Comparison of ENCODE assay signal across 9 mouse cellular contexts in the genomic region with DNA sequence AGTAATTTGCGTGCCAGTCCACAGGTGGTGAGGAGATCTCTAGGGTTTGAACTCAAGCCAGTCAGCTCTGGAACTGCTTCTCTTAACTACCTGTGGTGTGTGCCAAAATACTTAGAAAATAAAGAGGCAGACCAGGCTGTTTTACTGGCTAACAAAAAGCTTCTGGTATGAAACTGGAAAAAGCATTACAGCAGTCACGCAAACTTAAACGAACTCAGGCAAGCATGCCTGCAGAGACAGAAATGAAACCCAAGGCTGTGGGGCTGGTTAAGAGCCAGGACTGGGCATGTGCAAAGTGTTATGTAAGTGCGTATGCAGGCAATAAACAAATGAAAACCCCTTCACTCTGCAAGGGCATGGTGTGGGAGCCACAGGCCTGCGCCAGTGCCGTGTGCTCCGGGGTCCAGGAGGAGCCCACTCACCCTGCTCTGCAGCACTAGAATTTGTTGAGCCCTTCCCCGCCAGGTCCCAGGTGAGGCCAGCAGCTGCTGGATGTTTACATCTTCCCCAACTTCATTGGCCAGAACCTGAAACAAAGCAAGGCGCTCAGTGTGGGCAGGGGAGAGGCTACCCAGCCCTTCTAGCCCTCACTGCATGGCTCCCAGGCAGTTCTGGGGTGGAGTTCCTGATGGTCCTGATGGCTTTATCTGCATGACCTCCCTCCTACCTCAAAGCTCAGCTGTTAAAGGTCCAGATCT. TPM values are rescaled to one million over a fixed set of nuclear protein-coding genes. Genes with fewer than 3 reads are reported as not detected.
DNase-seq lines count a peak whose midpoint lies in the region; ATAC-seq and TF ChIP-seq lines count a peak whose summit lies in the region.
"Had no signal": no experiment of that assay in that cellular context is flagged by ENCODE, and none has a peak within 500 bp of the region (broad histone marks: within the 10 kb centered on the region; RNA-seq: fewer than 3 reads in every experiment).

No protein-coding gene starts in this region.

- H3K36me3 ChIP-seq in lung, embryonic 16.5 days (ENCODE audit: control insufficient read depth, insufficient read depth, low read length), result no peaks in the 10 kb centered on the region

- 0 out of 2 replicates have a peak, but pooled peaks have one; percentile 15 for ATAC-seq in lung, embryonic 16.5 days (ENCODE audit: low read depth)
- no peak; the same call in 1 of the 2 replicates for ATAC-seq in monocyte, adult 5-6 weeks (replicated peaks; ENCODE audit: insufficient number of reproducible peaks, low FRiP score, low TSS enrichment, poor library complexity, severe bottlenecking)
- ATAC-seq: Patski had no signal

- no peaks in the 10 kb centered on the region for H3K9me3 ChIP-seq in lung, embryonic 16.5 days (ENCODE audit: control insufficient read depth, low read length)

- H3K4me1 ChIP-seq in cerebellum, adult 2 months (ENCODE audit: control insufficient read depth, insufficient read depth, low read length), result peaks cover 42% of the 10 kb centered on the region
- peaks cover 5% of the 10 kb centered on the region for H3K4me1 ChIP-seq in lung, embryonic 16.5 days (replicated peaks; ENCODE audit: control insufficient read depth, insufficient read depth, low read length)

- peak; percentile 66 for DNase-seq in kidney, adult 11 months
- no peak for DNase-seq in kidney, postnatal 4 days
- peak; percentile 85 for DNase-seq in adipocyte (ENCODE audit: low spot score)
- DNase-seq in cerebellum, adult 2 months, result peak; percentile 42 to 58
- DNase-seq in right cerebral cortex, postnatal 36 days (ENCODE audit: low spot score in 2 of 2), result no peak

- H3K27ac ChIP-seq in cerebellum, adult 2 months (ENCODE audit: insufficient read depth, low read length), result peak overlapping the region; percentile 77
- no peak overlapping the region for H3K27ac ChIP-seq in lung, embryonic 16.5 days (ENCODE audit: low read length)
- H3K27ac ChIP-seq: kidney, postnatal 0 days had no signal

- H3K4me2 ChIP-seq in lung, embryonic 16.5 days (ENCODE audit: low read depth, low read length), result no peak overlapping the region

- no peak overlapping the region for H3K9ac ChIP-seq in lung, embryonic 16.5 days (ENCODE audit: low read length)

- no peak overlapping the region for H3K4me3 ChIP-seq in cerebellum, adult 2 months (replicated peaks; ENCODE audit: insufficient read depth, low read depth, low read length)
- H3K4me3 ChIP-seq in lung, embryonic 16.5 days (ENCODE audit: low read length), result no peak overlapping the region

- no peak for TF ChIP-seq POLR2A in cerebellum, adult 2 months (IDR thresholded peaks at IDR 0.05; ENCODE audit: borderline replicate concordance, insufficient read depth, low read length)

- 52% methylated on average over 9 of the region's 9 CpGs for WGBS in cerebellum, adult 2 months
- WGBS in lung, embryonic 16.5 days, result 48% methylated on average over 9 of the region's 9 CpGs

- H3K27me3 ChIP-seq in cerebellum, adult 2 months (ENCODE audit: control insufficient read depth, insufficient read depth, low read length), result no peaks in the 10 kb centered on the region
- no peaks in the 10 kb centered on the region for H3K27me3 ChIP-seq in lung, embryonic 16.5 days (ENCODE audit: control insufficient read depth, insufficient read depth, low read depth, low read length)
- H3K27me3 ChIP-seq: Patski had no signal

- no peak for TF ChIP-seq CTCF in cerebellum, adult 2 months (IDR thresholded peaks at IDR 0.05; ENCODE audit: borderline replicate concordance, insufficient read depth, low read depth, low read length)

RNA-seq across cellular contexts. Expression of a gene that starts 20.0 kb away (rescaled TPM):
- polyA plus RNA-seq in cerebellum, adult 2 months (2012; rRNA removed), result 15.1 and 18.5 TPM in 2 replicates
- 2.0 and 2.4 TPM in 2 replicates for polyA plus RNA-seq in lung, embryonic 16.5 days (2015; fragmentation: Nextera tagmentation; extraction: Ambion mirVana)
- 0.53 to 0.58 TPM in 2 of 3 replicates, not detected in the other for total RNA-seq in monocyte, adult 5-6 weeks (2017)

RNA-seq across cellular contexts. Expression of a gene that starts 26.9 kb away (rescaled TPM):
- polyA plus RNA-seq in cerebellum, adult 2 months (2012; rRNA removed), result 43.9 and 46.5 TPM in 2 replicates
- 1.4 and 2.4 TPM in 2 replicates for polyA plus RNA-seq in lung, embryonic 16.5 days (2015; fragmentation: Nextera tagmentation; extraction: Ambion mirVana)
- not detected in 3 replicates for total RNA-seq in monocyte, adult 5-6 weeks (2017)
- polyA plus RNA-seq: Patski had no signal

RNA-seq across cellular contexts. Expression of a gene that starts 38.9 kb away (rescaled TPM):
- 125 and 128 TPM in 2 replicates for polyA plus RNA-seq in cerebellum, adult 2 months (2012; rRNA removed)
- 152 and 166 TPM in 2 replicates for polyA plus RNA-seq in lung, embryonic 16.5 days (2015; fragmentation: Nextera tagmentation; extraction: Ambion mirVana)
- total RNA-seq in monocyte, adult 5-6 weeks (2017), result 32.4 to 39.0 TPM (median 35.7 TPM) in 3 replicates

RNA-seq across cellular contexts. Expression of a gene that starts 41.8 kb away (rescaled TPM):
- 0.29 and 0.51 TPM in 2 replicates for polyA plus RNA-seq in cerebellum, adult 2 months (2012; rRNA removed)
- 0.57 and 2.2 TPM in 2 replicates for polyA plus RNA-seq in lung, embryonic 16.5 days (2015; fragmentation: Nextera tagmentation; extraction: Ambion mirVana)
- total RNA-seq in monocyte, adult 5-6 weeks (2017), result not detected in 3 replicates
- polyA plus RNA-seq: kidney, postnatal 0 days; Patski had no signal

Comparison
In these comparisons a context has a peak if more than half of its experiments do, and no peak if none do; other contexts are left out.
1. DNase-seq: peak in kidney, adult 11 months (single experiment), adipocyte (single experiment) and cerebellum, adult 2 months (2 of 2); none in kidney, postnatal 4 days (0 of 2) and right cerebral cortex, postnatal 36 days (0 of 2).
2. RNA of a gene that starts 26.9 kb away (polyA plus RNA-seq): 43.9 to 46.5 TPM in cerebellum, adult 2 months; 1.4 to 2.4 TPM in lung, embryonic 16.5 days; every median in the first group is over 10 times any median in the second.